Mouse (Mus musculus) gastrocnemius, adult 18-20 months (tissue): ENCODE results near the gene Desi1. TPM values are rescaled to one million over a fixed set of nuclear protein-coding genes. Genes with fewer than 3 reads are reported as not detected.

Source experiments
- DNase-seq: peaks from one replicate; pipeline ENCODE4 v3.0.0; 2021; ENCODE audit warnings: low spot score
- total RNA-seq, 2 experiments: library from RNA; stranded (reverse); gene quantifications; 2 replicates each; pipeline ENCODE4 v1.2.3; 2021

Desi1 gene
- total RNA-seq, 2 experiments from 2014 or later = 16.7 to 17.6 TPM

DNA sequence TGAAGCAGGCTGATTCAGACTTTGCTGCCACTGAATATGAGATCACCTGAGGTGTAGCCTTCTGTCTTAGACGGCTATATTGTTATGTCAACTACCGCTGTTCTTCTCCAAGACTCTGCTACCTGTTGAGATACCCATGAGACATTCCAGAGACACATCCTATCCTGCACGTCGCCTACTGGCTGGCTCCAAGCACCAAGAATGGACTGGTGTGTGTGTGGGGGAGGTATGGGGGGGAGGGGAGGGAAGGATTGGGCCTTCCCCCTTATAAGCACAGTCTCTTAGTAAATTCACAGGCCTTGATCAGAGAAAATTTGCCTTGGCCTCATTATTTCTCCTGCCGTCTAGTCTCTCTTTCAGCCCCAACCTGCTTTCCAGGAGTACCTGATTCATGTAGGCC is 65.8 kb downstream of the Desi1 start:
- no peak for DNase-seq

GRCm38 (mm10) chr15:81966062-81966829 is 67.4 kb downstream of the Desi1 start:
- no peak for DNase-seq

- DNase-seq = no peak
Observed at GRCm38 (mm10) chr15:81964980-81965545, 68.6 kb downstream of the Desi1 start.

DNA sequence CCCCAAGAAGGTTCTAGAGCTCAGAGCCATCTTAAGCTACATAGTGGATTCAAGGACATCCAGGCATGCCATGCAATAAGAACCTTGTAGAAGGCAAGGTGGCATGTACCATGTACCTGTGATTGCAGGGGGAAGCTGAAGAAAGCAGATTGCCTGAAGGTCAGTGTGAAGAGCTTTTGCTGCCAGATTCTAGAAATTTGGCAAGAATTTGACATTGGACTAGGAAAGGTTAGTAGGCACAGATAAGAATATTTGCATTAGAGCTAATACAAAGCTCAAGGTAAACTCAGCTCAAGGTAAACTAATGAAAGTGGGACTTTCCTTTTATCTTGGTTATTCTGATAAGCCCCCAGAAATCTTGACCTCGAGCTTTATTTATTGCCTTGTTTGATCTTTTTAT is 69.4 kb downstream of the Desi1 start:
- DNase-seq = no peak

DNA sequence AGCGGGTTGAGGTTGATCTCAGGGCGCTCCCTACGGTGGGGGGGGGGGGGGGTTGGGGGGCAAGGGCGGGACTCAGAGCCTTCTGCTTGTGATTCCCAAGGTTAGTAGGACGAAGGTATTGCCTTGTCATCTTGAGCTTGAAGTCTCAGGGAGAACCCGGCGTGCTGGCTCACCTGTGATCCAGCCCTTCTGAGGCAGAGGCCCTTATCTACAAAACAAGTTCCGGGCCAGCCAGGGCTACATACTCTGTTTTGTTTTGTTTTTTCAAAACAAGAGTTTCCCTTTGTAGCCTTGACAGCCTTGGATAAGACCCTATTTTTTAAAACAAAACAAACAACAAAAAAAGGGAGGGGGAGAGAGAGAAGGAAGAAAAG is 72.6 kb downstream of the Desi1 start:
- DNase-seq = no peak

DNA sequence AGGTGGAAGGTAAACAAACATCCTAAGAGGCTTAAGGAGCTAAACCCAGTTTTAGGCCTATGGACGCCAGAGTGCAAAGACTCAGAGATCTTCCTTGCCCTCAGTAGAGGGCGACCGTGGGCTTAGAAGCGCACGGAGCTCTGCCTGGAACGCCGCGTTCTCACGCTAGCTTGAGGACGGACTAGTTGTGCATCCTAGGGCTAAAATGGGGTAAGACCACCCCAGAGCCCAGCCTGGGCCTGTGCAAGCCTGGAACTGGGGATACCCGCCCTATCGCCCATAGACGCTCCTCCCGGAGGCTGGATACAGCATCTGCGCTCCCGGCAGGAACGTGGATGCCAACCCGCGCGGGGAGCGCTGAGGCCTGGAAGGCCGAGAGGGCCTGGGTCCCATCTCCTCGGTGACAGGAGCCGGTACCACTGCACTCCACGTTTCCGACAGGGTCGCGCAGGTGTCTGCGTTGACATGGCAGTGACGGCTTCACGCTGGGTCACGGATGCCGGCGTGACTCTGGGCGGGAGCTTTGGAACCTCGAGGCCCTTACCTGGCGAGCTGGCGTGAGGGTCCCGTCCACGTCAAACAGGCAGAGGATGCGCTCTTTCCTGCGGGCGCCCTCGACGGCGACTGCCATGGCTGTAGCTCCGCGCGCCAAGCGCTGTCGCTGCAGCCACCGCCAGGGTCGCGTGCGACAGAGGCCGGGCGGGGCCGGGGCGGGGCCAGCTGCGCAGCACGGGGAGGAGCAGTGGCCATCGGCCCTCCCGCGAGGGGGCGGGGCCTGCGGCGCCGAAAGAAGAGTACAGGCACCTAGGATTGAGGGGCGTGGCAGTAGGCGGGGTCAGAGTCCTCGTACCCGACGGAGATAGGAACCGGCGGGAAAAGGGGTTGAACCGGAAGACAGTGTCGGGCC is 73.2 kb downstream of the Desi1 start, which contains the start of gene Pmm1:
Gene Pmm1, minus strand, starts transcription at position 760 of the 907 bp plus-strand sequence.
- peak; percentile 98 for DNase-seq

DNA sequence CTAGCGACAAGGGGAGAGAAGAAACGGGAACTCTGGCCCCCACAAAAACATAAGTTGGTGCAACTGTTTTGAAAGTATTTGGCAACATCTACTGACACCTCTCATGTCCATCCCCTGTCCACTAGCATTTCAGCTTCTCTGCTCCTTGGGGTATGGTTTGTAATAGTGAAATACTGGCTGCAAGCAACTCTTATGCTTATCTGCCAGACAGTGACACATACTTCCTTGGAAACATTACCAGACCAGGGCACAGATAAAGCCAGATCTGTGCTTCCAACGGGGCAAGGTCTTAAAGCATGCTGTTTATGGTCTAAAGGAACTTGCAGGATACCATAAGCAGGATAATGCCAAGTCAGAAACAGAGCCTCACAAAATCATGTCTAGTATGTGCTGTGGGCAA is 74.8 kb downstream of the Desi1 start:
- no peak for DNase-seq

DNA sequence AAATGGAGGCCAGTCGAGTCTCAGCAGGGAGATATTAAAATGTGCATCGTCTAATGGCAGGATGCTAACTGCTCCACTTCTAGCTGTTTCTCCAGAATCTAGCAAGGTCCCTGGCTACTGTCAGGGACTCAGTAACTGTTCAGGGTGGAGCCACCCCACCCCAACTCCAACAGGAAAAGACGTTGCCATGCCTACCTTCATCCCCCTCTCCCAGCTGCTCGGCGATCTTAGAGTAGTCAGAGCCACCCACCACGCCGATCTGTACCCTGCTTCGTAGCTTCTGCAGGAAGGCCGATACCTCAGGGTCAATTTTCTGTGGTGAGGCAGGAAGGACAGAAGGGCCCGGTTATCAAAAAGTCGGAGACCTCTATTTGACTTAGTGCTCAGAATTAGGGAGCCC is 76.1 kb downstream of the Desi1 start:
- DNase-seq = no peak

DNA sequence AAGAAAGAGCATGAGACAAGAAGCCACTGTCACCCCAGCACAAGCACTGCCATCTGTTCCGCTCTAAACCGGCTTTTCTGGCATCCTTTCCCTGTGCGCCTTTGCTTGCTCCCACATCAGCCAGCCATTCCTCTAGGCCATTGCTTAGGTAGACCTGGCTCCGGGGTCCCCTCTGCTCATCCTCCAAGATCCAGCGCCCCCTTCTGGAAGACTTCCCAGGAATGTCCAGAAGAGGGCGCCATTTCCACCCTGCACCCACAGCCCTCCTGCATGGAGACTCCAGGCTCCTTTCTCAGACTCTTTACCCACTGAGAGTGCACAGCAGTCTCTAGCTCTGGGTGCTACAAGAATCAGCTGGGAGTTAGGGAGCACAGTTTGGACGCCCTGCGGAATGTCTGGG is 77.2 kb downstream of the Desi1 start:
- no peak for DNase-seq

DNA sequence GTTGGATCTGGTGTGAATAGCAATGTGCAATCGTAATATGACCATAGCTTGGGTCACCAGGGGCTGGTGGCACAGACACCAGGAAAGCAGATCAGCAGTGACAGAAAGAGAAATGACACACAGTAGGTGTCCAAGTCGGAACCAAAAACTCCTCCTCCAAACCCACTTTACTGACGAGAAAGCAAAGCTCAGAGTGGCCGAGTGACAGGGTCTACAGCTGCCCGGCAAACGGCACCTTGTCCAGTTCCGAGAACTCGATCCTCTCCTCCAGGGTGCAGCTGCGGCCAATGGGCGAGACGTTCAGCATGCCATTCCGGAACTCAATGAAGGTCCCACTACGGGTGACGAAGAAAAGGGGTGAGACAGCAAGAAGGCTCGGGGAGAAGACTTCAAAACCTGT is 78.2 kb downstream of the Desi1 start:
- DNase-seq = no peak

DNA sequence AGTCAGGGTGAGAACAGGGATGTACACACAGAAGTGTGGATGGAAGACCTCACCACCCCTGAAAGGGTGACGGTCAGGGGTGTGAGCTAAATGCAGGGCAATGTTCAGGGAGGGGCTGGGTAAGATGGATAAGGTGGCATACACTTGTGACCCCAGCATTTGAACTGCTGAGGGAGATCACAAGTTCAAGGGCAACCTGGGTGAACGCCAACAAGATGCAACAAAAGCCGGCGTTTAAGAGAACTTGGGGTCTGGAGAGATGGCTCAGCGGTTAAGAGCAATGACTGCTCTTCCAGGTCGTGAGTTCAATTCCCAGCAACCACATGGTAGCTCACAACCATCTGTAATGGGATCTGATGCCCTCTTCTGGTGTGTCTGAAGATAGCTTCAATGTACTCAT is 78.9 kb downstream of the Desi1 start:
- DNase-seq = no peak

- no peak for DNase-seq
Observed at GRCm38 (mm10) chr15:81954151-81954583, 79.5 kb downstream of the Desi1 start.

GRCm38 (mm10) chr15:81952310-81952709 is 81.4 kb downstream of the Desi1 start:
- no peak for DNase-seq

DNA sequence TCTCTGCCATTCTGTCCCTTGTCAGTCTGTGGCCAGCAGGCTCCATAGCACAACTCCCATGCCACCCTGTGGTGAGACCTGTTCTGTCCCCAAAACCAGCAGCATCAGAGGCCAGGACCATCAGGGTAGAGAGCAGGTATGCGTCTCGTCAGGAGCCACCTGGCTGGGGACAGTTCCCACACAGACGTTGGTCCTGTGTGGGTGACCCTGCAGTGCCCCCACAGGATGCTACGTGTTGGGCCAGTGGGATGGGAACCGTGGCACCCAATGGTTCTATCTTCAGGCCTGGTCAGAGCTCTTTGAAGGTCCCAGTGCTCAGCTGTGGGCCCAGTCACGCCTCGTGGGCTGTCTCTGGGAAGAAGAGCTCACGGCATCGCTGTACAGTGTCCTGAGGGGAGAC is 82.5 kb downstream of the Desi1 start:
- no peak for DNase-seq

GRCm38 (mm10) chr15:81950716-81951115 is 82.9 kb downstream of the Desi1 start:
- DNase-seq = no peak

DNA sequence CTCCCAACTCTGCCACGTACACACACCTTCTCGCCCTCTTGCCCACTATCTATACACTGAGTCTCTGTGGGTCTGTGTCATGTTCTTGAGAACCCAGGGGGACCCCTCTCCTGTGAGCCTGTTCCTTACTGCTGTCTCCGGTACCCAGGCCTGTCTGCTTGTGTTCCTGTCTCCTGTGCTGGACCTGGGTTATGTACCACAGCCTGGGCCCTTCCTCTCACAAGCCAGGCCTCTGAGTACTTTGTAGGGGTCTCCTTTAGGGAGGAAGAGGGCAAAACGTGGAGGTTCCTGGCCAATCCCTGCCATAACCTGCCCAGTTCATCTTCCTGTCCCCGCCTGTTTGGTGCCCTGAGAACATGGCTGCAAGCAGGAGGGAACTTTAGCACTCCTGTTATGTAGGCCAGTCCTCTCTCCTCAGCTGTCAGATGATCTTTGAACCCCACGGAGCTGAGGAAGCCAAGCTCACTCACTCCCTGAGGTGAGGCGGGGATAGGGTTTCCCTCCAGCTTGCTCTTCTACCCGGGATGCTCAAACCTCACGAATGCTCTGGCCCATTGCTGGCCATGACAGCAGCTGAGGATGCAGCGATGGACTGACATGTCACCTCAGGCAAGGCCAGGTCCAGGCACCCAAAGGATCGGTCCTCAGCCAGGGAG is 84.1 kb downstream of the Desi1 start:
- no peak for DNase-seq

- DNase-seq = no peak
Observed at GRCm38 (mm10) chr15:81949076-81949475, 84.6 kb downstream of the Desi1 start.

DNA sequence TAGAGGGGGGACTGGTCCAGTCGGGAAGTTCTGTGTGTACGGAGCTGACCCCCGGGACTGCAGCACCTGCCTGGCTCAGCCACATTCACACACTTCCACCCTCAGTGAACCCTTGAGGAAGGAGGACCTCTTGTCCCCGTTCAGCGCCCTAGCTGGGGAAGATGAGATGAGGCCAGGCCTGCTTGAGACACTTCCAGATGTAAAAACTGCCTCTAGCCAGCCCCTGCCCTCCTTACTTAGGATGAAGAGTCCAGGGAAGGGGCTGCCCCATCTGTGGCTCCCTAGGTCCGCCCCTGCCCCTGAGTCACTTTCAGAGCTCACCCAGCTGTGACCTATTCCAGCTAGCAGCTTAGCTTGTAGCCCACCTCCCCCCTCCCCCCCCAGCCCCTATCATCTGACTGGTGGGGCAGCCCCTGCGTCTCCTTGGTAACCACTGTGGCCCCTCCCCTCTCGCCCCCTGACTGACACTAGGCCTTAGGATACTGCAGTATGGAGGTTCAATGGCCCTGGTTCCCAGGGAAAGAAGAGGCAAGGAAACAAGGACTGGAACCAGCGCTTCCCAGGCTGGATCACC is 90.4 kb downstream of the Desi1 start:
- DNase-seq = no peak
